Mouse (Mus musculus) left cerebral cortex, adult 11 months (tissue): ENCODE measurements around the gene Apoh.

Experiments
- DNase-seq: peaks from one replicate; pipeline ENCODE4 v3.0.0; 2022; ENCODE audit warnings: low spot score

Gene Apoh

DNA sequence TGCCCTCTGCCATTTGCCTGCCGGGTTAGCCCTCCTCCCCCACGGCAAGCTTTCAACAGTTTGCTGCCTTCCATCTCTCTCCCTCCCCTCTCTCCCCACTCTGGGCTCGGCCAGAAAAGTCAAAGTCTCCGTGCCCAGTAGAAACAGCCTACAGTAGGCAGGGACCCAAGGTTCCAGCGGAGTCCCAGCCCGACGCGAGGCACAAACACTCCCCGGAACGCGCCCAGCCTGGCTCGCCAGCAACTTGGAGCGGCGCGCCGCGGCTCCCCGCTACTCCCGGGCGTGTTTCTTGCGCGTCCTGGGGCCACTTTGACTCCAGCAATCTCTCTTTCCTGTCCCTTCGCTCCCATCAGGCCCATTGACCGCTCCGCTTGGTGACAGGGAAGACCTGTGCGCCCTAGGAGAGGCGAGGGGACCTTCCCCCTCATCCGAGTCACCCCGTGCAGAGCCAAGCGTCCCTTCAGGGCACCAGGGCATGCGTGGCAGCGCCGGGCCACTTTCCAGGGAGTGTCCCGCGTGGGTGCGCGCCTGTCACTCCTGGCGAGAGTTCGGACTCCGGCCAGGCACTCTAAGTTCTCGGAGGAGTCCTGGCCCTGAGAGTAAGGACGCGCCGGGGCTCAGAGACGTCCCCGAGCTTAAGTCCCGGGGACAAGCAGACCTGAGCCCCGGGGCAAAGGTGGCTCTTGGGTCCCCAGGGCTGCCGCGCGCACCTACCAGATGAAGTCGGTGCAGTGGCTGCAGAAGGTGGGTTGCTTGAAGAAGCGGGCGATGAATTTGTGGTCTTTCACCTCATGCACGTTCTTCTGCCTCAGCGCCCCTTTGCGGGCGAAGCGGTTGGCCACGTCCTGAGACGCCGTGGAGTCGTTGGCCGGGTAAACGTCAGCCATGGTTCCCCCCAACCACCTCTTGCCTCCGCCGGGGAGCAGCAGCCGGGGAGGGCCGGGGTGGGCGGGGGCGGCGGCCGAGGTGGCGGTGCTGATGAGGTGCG lies at the start of gene Apoh:
Apoh (plus strand) TSS at position 574 of the 988 bp plus-strand sequence.
- no peak for DNase-seq

DNA sequence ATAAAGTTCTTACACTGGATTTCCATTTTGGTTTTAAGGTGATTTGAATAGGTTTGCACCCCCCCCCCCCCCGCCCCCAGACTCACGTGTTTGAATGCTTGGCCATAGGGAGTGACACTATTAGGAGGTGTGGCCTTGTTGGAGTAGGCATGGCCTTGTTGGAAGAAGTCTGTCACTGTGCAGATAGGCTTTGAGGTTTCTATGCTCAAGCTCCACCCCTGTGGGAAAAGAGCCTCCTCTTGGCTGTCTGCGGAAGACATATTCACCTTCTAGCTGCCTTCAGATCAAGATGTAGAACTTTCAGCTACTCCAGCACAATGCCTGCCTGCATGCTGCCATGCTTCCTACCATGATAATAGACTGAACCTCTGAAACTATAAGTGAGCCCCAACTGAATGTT lies 49.3 kb upstream of the Apoh start:
- no peak for DNase-seq

DNA sequence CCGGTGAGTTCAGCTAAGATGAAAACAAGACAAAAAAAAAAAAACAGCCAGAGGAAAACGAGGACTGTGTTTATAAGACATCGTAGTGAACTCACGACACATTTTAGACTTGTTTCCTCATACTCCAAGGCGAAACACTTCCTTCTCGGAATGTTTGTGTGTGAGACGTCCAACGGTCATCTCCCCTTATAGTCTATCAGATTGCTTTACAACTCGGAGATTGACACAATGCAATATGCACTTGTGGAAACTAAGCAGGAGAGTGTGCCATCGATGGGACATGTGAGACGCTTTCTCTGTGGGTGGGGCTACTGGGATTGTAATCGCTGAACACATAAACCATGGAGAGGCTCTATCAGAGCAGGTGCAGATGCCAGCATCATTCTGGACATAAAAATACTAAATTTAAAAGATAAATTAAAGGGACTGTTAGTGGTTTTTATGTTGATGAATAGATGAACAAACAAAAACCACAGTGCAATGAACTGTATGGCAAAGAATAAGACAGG lies 48.8 kb upstream of the Apoh start:
- DNase-seq: no peak

DNA sequence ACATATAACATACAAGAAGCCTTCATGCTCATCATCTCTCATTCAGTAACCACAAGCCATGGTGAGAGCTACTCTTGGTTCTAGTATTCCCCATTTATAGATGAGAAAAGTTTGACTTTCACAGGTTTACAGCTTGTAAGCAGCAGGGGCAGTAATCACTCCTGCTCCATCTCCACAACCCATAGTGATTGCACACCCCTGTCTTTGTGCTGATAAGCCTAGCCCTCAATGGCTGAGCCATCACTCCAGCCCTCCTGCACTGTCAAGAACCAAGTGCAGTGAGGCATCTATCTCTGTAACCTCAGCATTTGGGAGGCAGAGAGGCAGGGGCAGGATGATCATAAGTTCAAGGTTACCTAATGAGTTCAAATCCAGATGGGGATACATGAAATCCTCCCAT lies 47.8 kb upstream of the Apoh start:
- no peak for DNase-seq

DNA sequence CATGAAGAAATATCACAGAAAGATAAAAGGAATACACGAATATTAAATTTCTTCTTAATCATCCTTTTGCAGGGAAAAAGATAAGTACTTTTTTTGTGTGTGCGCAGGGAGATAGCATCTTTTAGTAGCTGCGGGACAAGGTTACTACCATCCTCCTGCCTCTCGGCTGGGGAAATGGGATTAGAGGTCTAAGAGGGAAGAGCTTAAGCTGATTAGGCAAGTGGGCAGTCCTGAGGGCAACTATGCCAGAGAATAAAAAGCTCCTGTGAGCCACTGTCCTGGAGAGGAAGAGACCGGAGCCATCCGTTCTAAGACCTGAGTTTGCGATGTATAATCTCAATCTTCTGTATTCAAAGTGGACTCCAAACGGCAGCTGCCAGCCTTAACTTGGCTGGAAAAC lies 45.2 kb upstream of the Apoh start:
- no peak for DNase-seq

DNA sequence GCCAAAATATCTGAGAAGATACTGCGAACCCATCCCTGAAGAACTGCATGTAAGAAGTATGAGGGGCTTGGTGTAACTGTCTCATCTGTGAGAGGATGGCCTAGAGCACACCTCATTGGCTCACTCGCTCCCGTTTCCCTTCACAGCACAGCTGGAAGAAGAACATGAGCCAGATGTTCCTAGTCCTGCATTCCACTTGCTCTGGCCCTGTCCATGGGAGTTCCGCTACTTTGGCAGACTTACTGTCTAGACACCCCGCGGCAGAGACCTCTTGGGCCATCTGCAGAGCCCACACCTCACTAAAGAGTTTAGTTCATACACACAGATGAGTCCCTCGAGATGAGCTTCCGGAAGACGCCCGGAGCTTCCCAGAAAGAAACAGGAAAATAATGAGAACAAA lies 43.2 kb upstream of the Apoh start:
- no peak for DNase-seq

DNA sequence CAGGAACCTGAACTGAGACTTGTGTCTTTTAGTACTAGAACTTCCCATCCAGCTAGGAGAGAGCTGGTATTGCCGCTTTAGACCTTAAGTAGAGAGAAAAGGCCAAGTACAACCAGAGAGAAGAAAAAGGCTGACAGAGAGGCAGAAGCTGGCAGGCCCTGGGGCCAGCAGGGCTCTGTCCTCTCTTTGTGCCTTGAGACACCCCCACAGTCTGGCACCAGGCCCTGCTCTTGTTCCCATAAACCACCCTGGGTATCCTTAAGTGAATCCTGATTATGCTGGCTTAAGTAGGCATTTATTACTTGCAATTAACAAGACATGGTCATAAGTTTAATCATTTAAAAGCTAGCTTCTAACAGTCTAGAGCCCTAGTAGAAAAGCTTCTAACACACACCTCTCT lies 42.7 kb upstream of the Apoh start:
- DNase-seq: no peak

DNA sequence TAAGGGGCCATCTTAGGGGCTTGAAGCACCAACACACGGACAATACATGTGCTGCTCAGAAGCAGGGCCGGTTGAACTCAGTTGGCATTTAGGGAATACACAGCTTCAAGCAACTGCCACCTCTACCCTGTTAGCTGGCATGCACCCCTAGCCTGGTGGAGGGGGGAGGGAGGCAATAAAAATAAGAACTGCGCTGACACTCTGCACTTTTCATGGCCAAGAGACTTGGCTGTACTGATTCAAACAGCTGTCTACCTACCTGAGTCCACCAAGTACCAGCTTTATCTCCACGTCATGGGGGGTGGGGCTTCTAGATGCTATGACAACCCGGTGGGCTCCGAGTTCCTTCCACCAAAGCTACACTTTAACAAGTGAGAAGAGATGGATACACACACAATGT lies 42.1 kb upstream of the Apoh start:
- no peak for DNase-seq

DNA sequence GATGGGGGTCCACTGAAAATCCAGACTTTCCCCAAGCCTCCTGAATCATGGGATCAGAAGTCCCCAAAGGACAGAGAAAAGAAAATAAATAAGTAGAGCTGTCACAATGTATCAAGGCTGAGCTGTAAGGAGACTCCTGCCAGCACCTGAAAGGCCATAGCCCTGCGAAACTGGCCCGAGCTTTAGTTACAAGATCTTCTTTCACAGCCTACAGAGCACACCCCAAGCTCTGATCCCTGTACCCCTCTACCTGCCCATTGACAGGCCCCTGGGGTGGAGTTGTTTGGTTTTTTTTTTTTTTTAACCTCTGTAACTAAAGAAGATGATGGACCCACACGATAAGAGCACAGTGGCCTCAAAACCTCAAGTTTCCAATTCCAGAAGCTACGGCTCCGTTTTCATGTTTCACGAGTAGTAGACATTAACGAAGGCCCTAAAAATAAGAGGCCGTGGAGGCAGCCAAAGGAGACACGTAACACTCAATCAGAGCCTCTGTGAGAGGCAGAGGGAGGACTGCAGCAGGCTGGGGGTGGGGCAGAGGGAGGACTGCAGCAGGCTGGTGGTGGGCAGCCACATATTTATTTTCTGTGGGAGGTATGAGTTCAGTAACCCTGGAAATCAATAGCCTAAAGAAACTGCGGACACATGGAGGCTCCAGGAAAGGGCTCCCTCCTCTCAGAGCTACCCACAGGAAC lies 41.2 kb upstream of the Apoh start:
- DNase-seq: no peak

DNA sequence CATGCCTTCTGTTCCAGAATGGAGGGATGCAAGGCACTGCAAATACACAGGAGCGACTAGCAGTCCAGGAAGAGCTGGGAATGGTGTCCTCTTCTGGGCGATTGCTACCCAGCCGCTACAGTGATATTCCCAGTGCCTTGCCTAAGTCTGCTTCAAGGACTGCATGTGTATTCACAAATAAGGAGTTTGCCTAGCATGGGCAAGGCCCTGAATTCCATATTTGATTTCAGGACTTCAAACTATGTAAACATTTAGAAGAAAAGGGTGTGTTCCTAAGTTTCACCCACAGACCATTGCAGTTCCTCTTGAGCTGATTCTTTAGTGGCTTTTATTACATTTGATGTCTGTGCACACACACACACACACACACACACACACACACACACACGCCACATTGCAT lies 39.4 kb upstream of the Apoh start:
- DNase-seq: no peak

DNA sequence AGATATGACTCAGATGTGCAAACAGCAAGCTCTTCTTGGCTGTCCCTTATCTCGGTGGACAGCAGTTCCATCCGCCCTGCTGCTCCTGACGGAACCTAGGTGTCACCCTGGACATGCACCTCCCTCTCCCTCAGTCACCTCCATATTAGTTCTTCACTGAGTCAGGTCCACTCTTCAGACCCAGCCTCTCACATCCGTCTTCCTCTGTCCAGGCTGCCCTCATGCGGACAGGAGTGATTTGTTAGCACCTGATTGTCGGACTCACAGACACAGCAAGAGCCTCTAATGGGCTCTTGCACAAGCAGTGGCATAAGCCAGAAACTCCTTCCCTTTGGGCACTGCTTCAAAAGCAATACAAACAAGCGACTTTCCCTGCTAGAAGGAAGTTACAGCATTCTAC lies 35.9 kb upstream of the Apoh start:
- no peak for DNase-seq

DNA sequence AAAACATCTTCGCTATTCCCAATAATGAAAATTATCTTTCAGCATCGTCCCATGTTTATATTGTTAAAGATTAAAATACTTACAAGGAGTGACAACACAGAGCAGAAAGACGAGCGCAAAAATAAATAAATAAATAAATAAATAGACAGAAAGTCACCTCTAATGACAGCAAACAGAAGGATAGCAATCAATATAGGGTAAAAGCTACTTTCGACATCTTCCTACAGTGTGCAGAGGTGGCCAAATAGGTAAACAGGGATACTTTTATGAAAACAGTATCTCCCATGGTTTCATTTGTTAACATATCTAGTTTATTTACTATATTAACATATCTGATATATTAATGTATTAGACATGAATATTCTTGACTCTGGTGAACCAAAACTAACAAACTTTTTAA lies 34.9 kb upstream of the Apoh start:
- no peak for DNase-seq

DNA sequence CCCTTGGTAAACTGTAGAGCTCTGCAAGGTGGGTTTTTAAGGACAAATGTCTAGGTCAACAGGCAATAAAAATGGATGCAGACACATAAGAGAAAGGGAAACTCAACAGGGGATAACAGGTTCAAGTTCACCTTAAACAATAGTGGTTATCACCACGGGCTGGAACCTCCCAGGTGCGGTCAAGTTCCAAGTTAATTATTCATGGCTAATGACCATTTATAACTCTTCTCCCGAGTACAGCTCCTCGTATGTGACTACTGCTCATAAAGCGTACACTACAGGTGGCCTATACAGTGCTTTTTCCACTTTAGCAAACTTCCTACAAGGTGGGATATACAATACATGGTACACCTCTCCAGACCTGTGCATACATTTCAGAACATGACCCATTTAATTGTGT lies 33.4 kb upstream of the Apoh start:
- no peak for DNase-seq

DNA sequence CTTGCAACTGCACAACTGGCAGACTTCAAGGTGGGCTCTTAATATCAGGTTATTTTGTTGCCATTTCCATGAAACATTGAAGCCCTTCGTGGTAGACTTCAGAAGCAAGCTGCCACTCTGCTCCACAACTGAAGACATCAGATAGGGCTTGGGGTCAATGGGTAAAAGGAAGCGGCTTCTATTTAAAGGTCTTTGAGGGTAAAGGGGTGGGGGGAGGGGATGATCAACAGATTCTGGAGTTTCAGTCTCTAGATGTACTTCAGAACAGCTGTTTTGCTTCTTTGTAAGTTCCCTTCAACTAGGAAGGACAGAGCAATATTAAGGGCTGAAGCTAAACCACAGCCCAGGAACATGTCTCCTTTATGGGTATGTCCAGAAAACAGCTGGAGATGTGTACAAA lies 31.2 kb upstream of the Apoh start:
- no peak for DNase-seq

DNA sequence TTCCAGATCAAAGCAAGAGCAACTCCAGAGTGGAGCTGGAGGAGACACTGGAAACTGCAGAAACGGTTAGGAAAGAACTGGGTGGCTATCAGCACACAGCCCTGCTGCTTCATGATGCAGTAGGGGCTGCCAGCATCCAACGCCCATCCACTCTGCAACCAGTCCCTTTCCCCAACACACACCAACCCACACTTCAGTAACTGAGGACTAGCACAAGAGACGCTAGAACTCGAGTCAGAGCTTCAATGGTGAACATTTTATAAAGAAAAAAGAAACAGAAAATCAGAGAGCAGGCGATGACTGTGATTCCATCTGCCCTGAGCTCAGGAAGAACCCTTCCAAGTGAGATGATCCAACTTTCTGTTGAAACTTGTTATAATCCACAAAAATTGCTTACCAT lies 30.6 kb upstream of the Apoh start:
- no peak for DNase-seq

DNA sequence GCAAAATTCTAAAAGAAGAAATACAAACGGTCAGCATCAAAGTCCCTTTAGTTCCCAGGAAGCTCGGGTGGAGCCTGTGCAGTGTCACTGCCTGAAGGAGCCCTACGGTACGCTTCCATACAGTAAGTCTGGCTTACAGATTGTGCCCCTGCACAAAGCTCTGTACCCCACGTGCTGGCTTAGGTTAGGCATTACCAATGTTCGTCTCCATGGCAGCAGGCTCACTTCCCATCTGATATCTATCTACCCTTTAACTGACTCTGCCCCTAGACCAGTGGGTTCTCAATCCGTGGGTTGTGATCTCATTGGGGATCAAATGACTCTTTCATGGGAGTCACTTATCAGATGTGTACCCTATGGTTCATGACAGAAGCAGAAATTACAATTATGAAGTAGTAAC lies 27.4 kb upstream of the Apoh start:
- no peak for DNase-seq

DNA sequence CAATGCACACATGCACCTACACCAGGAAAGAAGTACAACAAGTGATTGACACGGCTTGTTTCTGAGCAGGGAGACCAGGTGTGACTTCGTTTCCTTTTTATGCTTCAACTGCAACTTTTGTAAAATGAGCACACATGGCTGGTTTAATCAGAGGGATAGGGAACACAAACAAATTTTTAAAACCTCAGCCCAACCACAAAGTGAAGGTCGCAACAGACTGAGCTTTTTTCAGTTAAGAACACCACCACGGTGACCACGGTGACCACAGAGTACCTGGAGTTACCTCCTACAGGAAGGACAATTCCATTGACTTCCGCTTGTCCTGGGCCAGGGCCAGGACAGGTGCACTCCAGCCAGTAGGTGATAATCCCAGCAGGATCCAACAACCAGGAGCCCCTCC lies 25.3 kb upstream of the Apoh start:
- DNase-seq: no peak

DNA sequence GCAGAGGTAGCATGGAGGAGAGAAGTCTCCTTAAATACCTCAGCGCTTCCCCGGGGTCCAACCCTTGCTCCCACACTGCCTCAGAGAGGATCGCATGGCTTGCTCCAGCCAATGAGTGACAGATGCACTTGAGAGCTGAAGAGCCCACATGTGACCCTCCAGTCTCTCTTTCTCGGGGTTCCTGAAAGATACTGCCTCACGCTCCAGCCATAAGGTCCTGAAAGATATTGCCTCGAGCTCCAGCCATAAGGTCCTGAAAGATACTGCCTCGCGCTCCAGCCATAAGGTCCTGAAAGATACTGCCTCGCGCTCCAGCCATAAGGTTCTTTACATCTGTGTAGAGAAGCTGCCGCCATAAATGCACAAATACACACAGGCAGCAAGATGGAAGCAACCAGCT lies 24.0 kb upstream of the Apoh start:
- DNase-seq: no peak

DNA sequence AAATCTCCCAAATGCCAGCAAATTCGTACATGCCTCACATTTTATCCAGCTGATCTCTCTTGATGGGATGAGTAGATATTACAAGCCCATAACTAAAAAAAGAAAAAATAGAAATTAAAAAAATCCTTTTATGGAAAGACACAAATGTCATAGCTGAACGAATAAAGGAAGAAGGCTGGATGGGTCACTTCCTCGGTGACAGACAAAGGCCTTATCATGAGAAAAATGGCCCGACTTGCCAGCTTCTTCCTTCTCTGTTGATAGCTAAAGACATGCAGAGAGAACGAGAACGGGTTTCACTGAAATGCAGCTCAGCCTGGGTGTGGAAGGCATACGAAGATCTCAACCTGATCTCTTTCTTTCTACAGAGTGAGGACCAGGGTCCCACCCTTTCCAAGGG lies 22.6 kb upstream of the Apoh start:
- DNase-seq: no peak

DNA sequence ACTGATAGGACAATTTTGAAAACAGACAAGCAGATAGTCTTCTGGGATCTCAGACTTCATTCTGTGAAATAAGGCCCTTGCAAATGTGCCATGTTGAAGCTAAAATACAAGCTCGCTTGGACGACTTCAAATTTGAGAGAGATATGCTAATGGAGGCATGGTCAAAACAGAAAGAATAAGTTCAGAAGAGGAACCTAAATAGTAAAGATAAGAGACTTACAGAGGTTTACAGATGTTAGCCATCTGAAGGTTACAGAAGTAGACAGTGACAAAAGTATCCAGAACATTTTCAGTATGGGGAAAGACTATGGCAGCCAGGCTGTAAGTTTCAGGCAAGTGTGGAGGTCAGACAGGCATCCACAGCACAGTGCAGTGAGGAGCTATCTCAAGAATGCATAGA lies 21.0 kb upstream of the Apoh start:
- DNase-seq: no peak

DNA sequence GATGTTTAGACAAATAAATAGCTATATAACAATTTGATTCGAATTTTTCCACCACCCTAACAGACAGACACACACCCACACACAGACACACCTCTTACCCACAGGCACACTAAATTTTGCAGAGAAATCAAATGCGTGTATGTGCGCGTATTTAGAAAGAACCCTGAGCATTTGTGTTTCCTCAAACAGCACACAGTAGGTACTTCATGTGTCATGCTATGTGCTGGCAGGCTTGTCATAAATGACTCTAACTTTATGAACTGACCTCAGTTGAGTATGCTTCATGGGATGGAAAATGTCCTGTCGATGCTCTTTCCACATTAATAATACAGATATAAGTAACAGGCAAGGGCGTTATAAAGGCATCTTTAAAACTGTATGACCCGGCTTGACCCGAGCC lies 17.2 kb upstream of the Apoh start:
- no peak for DNase-seq

DNA sequence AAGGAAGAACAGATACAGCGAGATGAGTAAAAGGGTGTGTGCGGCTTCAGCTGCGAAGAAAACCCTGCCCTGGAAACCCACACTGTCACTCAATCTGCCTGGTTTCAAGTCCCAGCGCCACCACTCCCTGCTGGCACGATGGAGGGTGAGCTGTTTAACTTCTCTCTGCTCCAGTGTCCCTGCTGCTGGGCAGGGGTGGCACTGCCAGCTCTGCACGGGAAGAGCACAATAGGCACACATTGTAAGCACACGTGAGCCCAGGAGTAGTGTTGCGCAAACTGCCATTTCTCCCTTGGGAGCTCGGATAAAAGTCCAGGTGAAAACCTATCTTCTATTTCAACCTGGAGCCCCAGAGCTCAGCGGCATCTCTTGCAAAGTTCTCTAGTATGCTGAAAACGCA lies 12.3 kb upstream of the Apoh start:
- DNase-seq: no peak

DNA sequence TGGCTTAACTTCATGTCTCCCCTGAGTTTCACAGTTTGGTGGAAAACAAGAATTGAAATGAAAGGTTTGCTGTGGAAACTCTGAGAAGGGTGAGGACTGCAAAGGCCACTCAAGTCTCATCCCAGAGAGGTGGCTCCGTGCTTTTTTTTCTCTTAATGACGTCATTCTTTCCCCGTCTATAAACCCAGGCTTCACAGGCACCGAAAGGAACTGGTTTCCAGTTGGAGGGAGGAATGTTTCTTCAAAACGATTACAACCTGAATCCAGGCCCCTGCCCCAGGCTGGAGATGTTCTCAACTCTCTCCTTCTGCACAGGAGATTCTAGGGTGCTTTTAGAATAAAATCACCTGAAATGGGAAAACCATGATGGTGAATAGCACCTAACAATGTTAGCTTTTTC lies 10.1 kb upstream of the Apoh start:
- DNase-seq: no peak
